Mouse (Mus musculus) MEL (cell line): ENCODE results near the gene Herc4. TPM values are rescaled to one million over a fixed set of nuclear protein-coding genes. Genes with fewer than 3 reads are reported as not detected.
"Not testable (repeated sequence)": the region's sequence is repeated elsewhere in the genome, so short reads cannot be mapped to it uniquely, and the experiment has no call there.

ENCODE experiments used
- DNase-seq: peaks from one replicate; pipeline ENCODE4 v3.0.0; 2011; ENCODE audit warnings: low read depth, low spot score
- H3K27ac ChIP-seq: 2 replicates; pipeline ENCODE4 v1.5.1; 2012; ENCODE audit warnings: low read depth, mild to moderate bottlenecking, control low read depth, low read length, moderate library complexity; ENCODE audit not compliant: control insufficient read depth
- H3K27me3 ChIP-seq, 2 experiments: fragments of 150-350 bp in 1 of 2; sonication (generic) in 1 of 2; 2 replicates each; pipeline ENCODE4 v1.6.1; 2012; ENCODE audit warnings: low read length in 2 of 2, mild to moderate bottlenecking in 2 of 2, improper control_type of control experiment in 1 of 2, moderate library complexity in 1 of 2; ENCODE audit not compliant: insufficient read depth in 2 of 2, control insufficient read depth in 1 of 2
- H3K36me3 ChIP-seq, 2 experiments: 2 replicates each; pipeline ENCODE4 v1.6.1; 2012 to 2014; ENCODE audit warnings: low read length in 2 of 2, improper control_type of control experiment in 1 of 2, inconsistent platforms in 1 of 2, mild to moderate bottlenecking in 1 of 2; ENCODE audit not compliant: insufficient read depth in 2 of 2, control insufficient read depth in 1 of 2
- H3K4me1 ChIP-seq, 2 experiments: fragments of 150-350 bp in 1 of 2; sonication (generic) in 1 of 2; 2 replicates each; pipeline ENCODE4 v1.6.1; 2012; ENCODE audit warnings: low read length in 2 of 2, improper control_type of control experiment in 1 of 2, mild to moderate bottlenecking in 1 of 2; ENCODE audit not compliant: insufficient read depth in 2 of 2, control insufficient read depth in 1 of 2
- H3K4me3 ChIP-seq, 2 experiments: fragments of 150-350 bp in 1 of 2; sonication (generic) in 1 of 2; 2 replicates each; pipeline ENCODE4 v1.5.1; 2012; ENCODE audit warnings: low read depth in 2 of 2, low read length in 2 of 2, mild to moderate bottlenecking in 2 of 2, moderate library complexity in 2 of 2, control low read depth in 1 of 2, improper control_type of control experiment in 1 of 2; ENCODE audit not compliant: control insufficient read depth in 1 of 2, insufficient read depth in 1 of 2
- H3K79me2 ChIP-seq: 2 replicates; pipeline ENCODE4 v1.6.1; 2012; ENCODE audit warnings: mild to moderate bottlenecking, low read length, moderate library complexity; ENCODE audit not compliant: control insufficient read depth, poor library complexity, insufficient read depth
- H3K9ac ChIP-seq: 2 replicates; pipeline ENCODE4 v1.6.1; 2012; ENCODE audit warnings: low read depth, mild to moderate bottlenecking, control low read depth, low read length, moderate library complexity; ENCODE audit not compliant: control insufficient read depth, poor library complexity, severe bottlenecking
- H3K9me3 ChIP-seq: fragments of 150-350 bp; sonication (generic); replicated peaks from 2 replicates; pipeline ENCODE4 v1.6.1; 2012; ENCODE audit warnings: mild to moderate bottlenecking, low read length, improper control_type of control experiment, moderate library complexity; ENCODE audit not compliant: insufficient read depth
- CHD1 ChIP-seq: IDR thresholded peaks from 2 replicates; pipeline ENCODE4 v1.6.1; 2012; ENCODE audit warnings: low read depth, mild to moderate bottlenecking, inconsistent platforms, low read length, improper control_type of control experiment
- CTCF ChIP-seq, 3 experiments: IDR thresholded peaks in 2 of 3; conservative IDR thresholded peaks in 1 of 3; 2 replicates each; pipeline ENCODE4 v1.5.1; 2011 to 2012; ENCODE audit warnings: low read length in 3 of 3, low read depth in 2 of 3, mild to moderate bottlenecking in 2 of 3, improper control_type of control experiment in 1 of 3, inconsistent platforms in 1 of 3, mixed read lengths in 1 of 3, moderate library complexity in 1 of 3; ENCODE audit not compliant: control insufficient read depth in 1 of 3, insufficient read depth in 1 of 3, poor library complexity in 1 of 3, severe bottlenecking in 1 of 3
- EP300 ChIP-seq, 2 experiments: IDR thresholded peaks; 2 replicates each; pipeline ENCODE4 v1.6.1; 2011; ENCODE audit warnings: improper control_type of control experiment in 2 of 2, low read length in 2 of 2, low read depth in 1 of 2, mild to moderate bottlenecking in 1 of 2
- GABPA ChIP-seq: IDR thresholded peaks from 2 replicates; pipeline ENCODE4 v1.6.1; 2012; ENCODE audit warnings: low read depth, mild to moderate bottlenecking, inconsistent platforms, low read length, improper control_type of control experiment, moderate library complexity
- GATA1 ChIP-seq: IDR thresholded peaks from 2 replicates; pipeline ENCODE4 v1.6.1; 2011; ENCODE audit warnings: low read depth, low read length, improper control_type of control experiment
- HCFC1 ChIP-seq: IDR thresholded peaks from 2 replicates; pipeline ENCODE4 v1.6.1; 2012; ENCODE audit warnings: low read depth, mild to moderate bottlenecking, inconsistent platforms, low read length, improper control_type of control experiment, moderate library complexity
- JUND ChIP-seq: IDR thresholded peaks from 2 replicates; pipeline ENCODE4 v1.6.1; 2011; ENCODE audit warnings: low read depth, mild to moderate bottlenecking, improper control_type of control experiment, low read length
- MAFK ChIP-seq: IDR thresholded peaks from 2 replicates; pipeline ENCODE4 v1.6.1; 2011; ENCODE audit warnings: low read depth, mild to moderate bottlenecking, low read length, improper control_type of control experiment, borderline replicate concordance
- MXI1 ChIP-seq: IDR thresholded peaks from 2 replicates; pipeline ENCODE4 v1.6.1; 2011; ENCODE audit warnings: mild to moderate bottlenecking, low read depth, low read length, improper control_type of control experiment
- MYB ChIP-seq: IDR thresholded peaks from 2 replicates; pipeline ENCODE4 v1.6.1; 2011; ENCODE audit warnings: mild to moderate bottlenecking, low read depth, low read length, improper control_type of control experiment
- MYC ChIP-seq: IDR thresholded peaks from 2 replicates; pipeline ENCODE4 v1.6.1; 2011; ENCODE audit warnings: low read depth, mild to moderate bottlenecking, low read length, improper control_type of control experiment, moderate library complexity
- POLR2AphosphoS2 ChIP-seq: IDR thresholded peaks from 2 replicates; pipeline ENCODE4 v1.6.1; 2011; ENCODE audit warnings: low read length, improper control_type of control experiment
- RAD21 ChIP-seq: IDR thresholded peaks from 2 replicates; pipeline ENCODE4 v1.6.1; 2011; ENCODE audit warnings: mild to moderate bottlenecking, low read depth, low read length, improper control_type of control experiment
- RCOR1 ChIP-seq: IDR thresholded peaks from 2 replicates; pipeline ENCODE4 v1.6.1; 2012; ENCODE audit warnings: low read depth, mild to moderate bottlenecking, inconsistent platforms, low read length, improper control_type of control experiment
- SMC3 ChIP-seq: IDR thresholded peaks from 2 replicates; pipeline ENCODE4 v1.6.1; 2011; ENCODE audit warnings: low read depth, low read length, improper control_type of control experiment
- TBP ChIP-seq: IDR thresholded peaks from 2 replicates; pipeline ENCODE4 v1.8.0; 2011; ENCODE audit warnings: low read depth, low read length, improper control_type of control experiment
- TCF12 ChIP-seq: IDR thresholded peaks from 2 replicates; pipeline ENCODE4 v1.6.1; 2014; ENCODE audit warnings: low read depth, mild to moderate bottlenecking, inconsistent platforms, low read length, improper control_type of control experiment, moderate library complexity
- UBTF ChIP-seq: IDR thresholded peaks from 2 replicates; pipeline ENCODE4 v1.6.1; 2012; ENCODE audit warnings: low read depth, mild to moderate bottlenecking, inconsistent platforms, low read length, improper control_type of control experiment, moderate library complexity, borderline replicate concordance; ENCODE audit not compliant: insufficient read depth
- ZMIZ1 ChIP-seq: IDR thresholded peaks from 2 replicates; pipeline ENCODE4 v1.6.1; 2012; ENCODE audit warnings: low read depth, mild to moderate bottlenecking, inconsistent platforms, low read length, improper control_type of control experiment, moderate library complexity
- ZNF384 ChIP-seq: IDR thresholded peaks from 2 replicates; pipeline ENCODE4 v1.6.1; 2012; ENCODE audit warnings: low read depth, mild to moderate bottlenecking, inconsistent platforms, low read length, improper control_type of control experiment
- polyA plus RNA-seq, 2 experiments: library from polyadenylated mRNA; stranded (reverse) in 1 of 2; unstranded in 1 of 2; fragments of >175 nt in 1 of 2; fragments of >200 nt in 1 of 2; gene quantifications; 2 replicates each; pipeline versions ENCODE4 v1.2.1 to v1.2.4; 2012; ENCODE audit warnings: low replicate concordance in 2 of 2, low read depth in 1 of 2; ENCODE audit not compliant: insufficient read length in 2 of 2, insufficient read depth in 1 of 2, missing spikeins in 1 of 2
- total RNA-seq: library from RNA; depleted of rRNA; stranded (reverse); fragments of 300-350 nt; gene quantifications from 2 replicates; pipeline ENCODE4 v1.2.3, GENCODE M21; 2012

Herc4 gene
- total and polyA plus RNA-seq, 3 experiments, result 37.1 to 140 (median 57.1) TPM

DNA sequence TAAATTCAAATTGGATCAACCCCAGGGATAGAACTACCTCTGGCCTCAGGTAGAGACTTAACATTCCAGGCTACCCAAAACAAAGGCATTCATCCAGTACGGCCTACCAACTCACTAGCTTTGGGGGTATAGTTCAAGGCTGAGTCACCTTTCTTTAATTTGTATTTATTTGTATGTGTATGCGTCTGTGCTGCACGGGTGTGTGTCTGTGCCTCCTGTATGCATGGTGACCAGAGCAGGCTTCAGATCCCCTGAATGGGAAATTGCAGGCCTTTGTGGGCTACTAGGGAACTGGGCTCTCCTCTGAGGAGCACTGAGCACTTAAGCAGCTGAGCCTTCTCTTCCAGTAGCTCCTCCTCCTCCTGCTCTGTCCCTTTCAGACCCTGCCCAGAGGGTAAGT, 104.7 kb downstream of the Herc4 start:
- Histone ChIP-seq H3K9me3 (no peaks in the 10 kb centered on the region), H3K79me2 (no peaks in the 10 kb centered on the region), H3K4me3 (no peak overlapping the region), H3K9ac (no peak overlapping the region), H3K27me3 (no peaks in the 10 kb centered on the region), H3K27ac (no peak overlapping the region), H3K36me3 (no peaks in the 10 kb centered on the region), H3K4me1 (no peaks in the 10 kb centered on the region)
- DNase-seq, result no peak
- TF ChIP-seq JUND (no peak), TBP (no peak), POLR2AphosphoS2 (no peak), MYB (no peak), CTCF (IDR thresholded peaks at IDR 0.05 in 2 of 3, conservative IDR thresholded peaks at IDR 0.05 in 1 of 3; ENCODE audit: control insufficient read depth in 1 of 3, insufficient read depth in 1 of 3, low read depth in 2 of 3, low read length in 3 of 3, poor library complexity in 1 of 3, severe bottlenecking in 1 of 3) (no peak), RAD21 (no peak), UBTF (no peak), HCFC1 (no peak), GABPA (no peak), SMC3 (no peak), MXI1 (no peak), TCF12 (no peak), ZNF384 (no peak), GATA1 (no peak), RCOR1 (no peak), CHD1 (no peak), MAFK (no peak), MYC (no peak), EP300 (IDR thresholded peaks at IDR 0.05; ENCODE audit: low read depth in 1 of 2, low read length in 2 of 2) (no peak), ZMIZ1 (no peak)

GRCm38 (mm10) chr10:63350666-63351065, 107.1 kb downstream of the Herc4 start:
- Histone ChIP-seq H3K4me3 (no peak overlapping the region), H3K79me2 (no peaks in the 10 kb centered on the region), H3K4me1 (no peaks in the 10 kb centered on the region), H3K36me3 (no peaks in the 10 kb centered on the region), H3K9ac (no peak overlapping the region), H3K9me3 (no peaks in the 10 kb centered on the region), H3K27ac (no peak overlapping the region), H3K27me3 (no peaks in the 10 kb centered on the region)
- no peak for TF ChIP-seq CTCF (IDR thresholded peaks at IDR 0.05 in 2 of 3, conservative IDR thresholded peaks at IDR 0.05 in 1 of 3; ENCODE audit: control insufficient read depth in 1 of 3, insufficient read depth in 1 of 3, low read depth in 2 of 3, low read length in 3 of 3, poor library complexity in 1 of 3, severe bottlenecking in 1 of 3)
- no peak for DNase-seq

DNA sequence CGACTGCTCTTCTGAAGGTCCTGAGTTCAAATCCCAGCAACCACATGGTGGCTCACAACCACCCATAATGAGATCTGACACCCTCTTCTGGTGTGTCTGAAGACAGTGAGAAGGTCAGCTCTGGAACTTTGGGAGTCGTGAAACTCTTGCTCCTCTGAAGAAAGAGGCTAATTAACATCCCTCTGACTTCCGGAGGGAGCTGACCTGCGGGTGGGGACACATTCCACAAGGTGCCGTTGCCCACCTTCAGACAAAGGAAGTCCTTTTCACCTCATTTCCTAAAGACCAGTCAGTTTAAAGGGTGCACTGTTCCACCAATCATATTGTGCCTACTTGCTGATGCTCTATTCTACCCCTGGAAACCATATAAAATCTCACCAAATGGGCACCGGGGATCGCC, 107.5 kb downstream of the Herc4 start:
- not testable (repeated sequence) for H3K27me3 ChIP-seq, H3K9me3 ChIP-seq, H3K9ac ChIP-seq, H3K36me3 ChIP-seq, H3K27ac ChIP-seq, H3K79me2 ChIP-seq, H3K4me1 ChIP-seq, DNase-seq, H3K4me3 ChIP-seq
